Mouse (Mus musculus): ENCODE data around the gene Eml1. TPM values are rescaled to one million over a fixed set of nuclear protein-coding genes. Genes with fewer than 3 reads are reported as not detected.

Eml1 gene
- total RNA-seq, 1 experiment, result 4.2 TPM

DNA sequence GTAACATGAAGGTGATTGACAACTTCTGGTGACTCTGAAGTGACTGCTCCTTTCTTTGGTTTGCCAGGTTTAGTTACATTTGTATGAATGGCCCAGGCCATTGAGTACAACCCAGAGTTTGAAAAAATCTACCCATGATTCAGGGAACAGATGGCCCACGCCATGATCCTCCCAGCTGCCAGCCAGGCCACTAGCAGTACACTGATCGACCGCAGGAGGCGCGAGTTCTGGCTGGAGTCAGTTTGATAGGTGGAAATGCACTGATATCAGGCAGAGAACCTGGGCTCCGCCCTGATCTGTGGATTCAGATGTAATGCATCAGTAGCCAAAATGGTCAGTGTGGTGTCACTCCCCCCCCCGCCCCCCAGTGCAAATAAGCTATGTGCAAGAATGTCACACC is 120.2 kb downstream of the Eml1 start:
- H3K9ac ChIP-seq (ENCODE audit: insufficient read depth, low read depth, low read length, poor library complexity, severe bottlenecking), result no peak overlapping the region
- peaks cover 0 to 4% of the 10 kb centered on the region in 2 experiments; a peak in 1 of 4 replicates for H3K4me1 ChIP-seq (ENCODE audit: control insufficient read depth in 2 of 2, insufficient read depth in 2 of 2, low read length in 2 of 2, poor library complexity in 1 of 2)
- no peaks in the 10 kb centered on the region for H3K9me3 ChIP-seq (ENCODE audit: control insufficient read depth, insufficient read depth, low read depth, low read length)
- H3K36me3 ChIP-seq (ENCODE audit: control insufficient read depth, insufficient read depth, low read length, poor library complexity, severe bottlenecking), result no peaks in the 10 kb centered on the region
- in situ Hi-C loops (cut with MboI; ENCODE audit: low sequenced_read_pairs in 2 of 2, unreplicated experiment in 2 of 2), result loop anchor here in 1 of 2 experiments (25.0 kb wide), 1 partner anchor 129 kb away; the partner anchor contains the start of gene Eml1
- DNase-seq (ENCODE audit: low read depth, low spot score), result no peak
- no peak overlapping the region for H3K27ac ChIP-seq (ENCODE audit: insufficient read depth, low read depth, low read length, poor library complexity, severe bottlenecking)
- H3K4me3 ChIP-seq (ENCODE audit: insufficient read depth in 1 of 2, low read depth in 1 of 2, low read length in 2 of 2, poor library complexity in 1 of 2, severe bottlenecking in 1 of 2), result no peak overlapping the region
- TF ChIP-seq MAFK (IDR thresholded peaks at IDR 0.05; ENCODE audit: insufficient read depth, low read depth, low read length), result no peak

DNA sequence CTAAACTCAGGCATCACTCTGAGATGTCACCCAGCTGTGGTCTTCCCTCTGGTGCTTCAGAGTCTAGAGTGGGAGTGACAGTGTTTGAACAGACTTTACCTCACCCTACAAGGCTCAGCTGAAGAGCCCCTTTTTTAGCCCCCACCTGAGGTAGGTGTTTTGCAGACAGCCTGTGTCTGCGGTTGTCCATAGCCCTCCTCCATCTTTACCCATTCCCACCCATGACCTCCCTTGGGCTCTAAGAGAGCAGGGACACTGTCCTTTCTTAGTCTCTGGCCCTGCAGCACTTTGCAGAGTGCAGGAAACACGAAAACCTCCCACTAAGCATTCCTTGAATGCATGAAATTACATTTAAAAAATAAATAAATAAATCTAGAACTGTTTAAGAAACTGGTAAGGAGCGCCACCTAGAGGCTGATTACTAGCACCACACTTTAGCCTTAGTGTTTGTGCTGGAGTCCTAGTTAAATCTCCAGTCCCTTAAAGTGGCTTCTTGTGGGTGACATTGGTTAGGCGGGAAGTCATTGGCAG is 123.3 kb downstream of the Eml1 start:
- no peak for DNase-seq (ENCODE audit: low read depth, low spot score)
- H3K36me3 ChIP-seq (ENCODE audit: control insufficient read depth, insufficient read depth, low read length, poor library complexity, severe bottlenecking), result no peaks in the 10 kb centered on the region
- no peaks in the 10 kb centered on the region for H3K9me3 ChIP-seq (ENCODE audit: control insufficient read depth, insufficient read depth, low read depth, low read length)
- TF ChIP-seq ZC3H11A (IDR thresholded peaks at IDR 0.05; ENCODE audit: borderline replicate concordance, low read depth, low read length) (0 out of 2 replicates have a peak, but pooled peaks have one; percentile 33), CHD2 (IDR thresholded peaks at IDR 0.05; ENCODE audit: low read depth, low read length) (no peak)
- in situ Hi-C loops (cut with MboI; ENCODE audit: low sequenced_read_pairs in 2 of 2, unreplicated experiment in 2 of 2), result loop anchor here in 1 of 2 experiments (25.0 kb wide), 1 partner anchor 132 kb away; the partner anchor contains the start of gene Eml1
- no peak overlapping the region for H3K4me3 ChIP-seq (ENCODE audit: insufficient read depth in 1 of 2, low read depth in 1 of 2, low read length in 2 of 2, poor library complexity in 1 of 2, severe bottlenecking in 1 of 2)
- H3K9ac ChIP-seq (ENCODE audit: insufficient read depth, low read depth, low read length, poor library complexity, severe bottlenecking), result no peak overlapping the region
- no peak overlapping the region for H3K27ac ChIP-seq (ENCODE audit: insufficient read depth, low read depth, low read length, poor library complexity, severe bottlenecking)
- peaks cover 0 to 6% of the 10 kb centered on the region in 2 experiments; a peak in 1 of 4 replicates for H3K4me1 ChIP-seq (ENCODE audit: control insufficient read depth in 2 of 2, insufficient read depth in 2 of 2, low read length in 2 of 2, poor library complexity in 1 of 2)

DNA sequence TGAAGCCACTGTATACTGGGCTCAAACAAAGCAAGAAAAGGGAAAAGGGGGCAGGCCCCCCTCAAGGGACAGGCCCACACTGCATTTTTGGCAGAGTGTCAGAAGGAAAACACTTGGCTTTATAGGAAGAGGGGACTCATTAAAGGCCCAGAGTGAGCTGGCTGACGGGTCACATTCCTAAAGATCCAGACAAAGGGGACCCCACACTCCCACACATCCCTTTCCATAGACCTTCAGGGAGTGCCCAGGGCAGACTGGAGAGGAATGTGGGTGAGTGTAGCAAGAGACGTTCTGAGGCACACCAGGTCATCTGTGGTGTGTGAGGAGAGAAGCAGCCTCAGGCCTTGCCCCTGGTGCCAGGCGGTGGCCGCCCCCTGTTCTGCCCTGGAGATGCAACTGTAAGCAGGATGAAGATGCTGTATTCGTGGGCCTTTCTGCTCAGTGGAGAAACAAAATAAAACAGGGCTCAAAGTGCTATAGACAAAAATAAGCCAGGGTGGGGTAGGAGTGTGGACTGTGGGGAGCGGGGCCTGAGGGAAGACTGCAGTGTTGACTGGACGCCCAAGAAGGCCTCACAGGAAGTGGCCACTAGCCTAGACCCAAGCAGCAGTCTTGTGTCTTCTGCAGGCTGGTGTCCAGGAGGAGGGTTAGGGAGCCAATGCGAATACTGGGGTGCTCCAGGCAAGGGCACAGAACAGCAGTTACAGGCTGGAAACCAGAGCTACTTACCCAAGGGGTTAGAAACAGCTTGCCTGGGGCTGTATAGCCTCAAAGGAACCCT is 124.9 kb downstream of the Eml1 start:
- Histone ChIP-seq H3K36me3 (ENCODE audit: control insufficient read depth, insufficient read depth, low read length, poor library complexity, severe bottlenecking) (no peaks in the 10 kb centered on the region), H3K4me3 (ENCODE audit: insufficient read depth in 1 of 2, low read depth in 1 of 2, low read length in 2 of 2, poor library complexity in 1 of 2, severe bottlenecking in 1 of 2) (no peak overlapping the region), H3K9ac (ENCODE audit: insufficient read depth, low read depth, low read length, poor library complexity, severe bottlenecking) (no peak overlapping the region), H3K4me1 (ENCODE audit: control insufficient read depth in 2 of 2, insufficient read depth in 2 of 2, low read length in 2 of 2, poor library complexity in 1 of 2) (peaks cover 0 to 6% of the 10 kb centered on the region in 2 experiments; a peak in 1 of 4 replicates), H3K9me3 (ENCODE audit: control insufficient read depth, insufficient read depth, low read depth, low read length) (no peaks in the 10 kb centered on the region), H3K27ac (ENCODE audit: insufficient read depth, low read depth, low read length, poor library complexity, severe bottlenecking) (no peak overlapping the region)
- no peak for DNase-seq (ENCODE audit: low read depth, low spot score)
- no peak for TF ChIP-seq ZC3H11A (IDR thresholded peaks at IDR 0.05; ENCODE audit: borderline replicate concordance, low read depth, low read length)
- TF ChIP-seq CHD2 (IDR thresholded peaks at IDR 0.05; ENCODE audit: low read depth, low read length), result no peak
- no peak for TF ChIP-seq ZNF384 (IDR thresholded peaks at IDR 0.05; ENCODE audit: low read depth, low read length)
- TF ChIP-seq HCFC1 (IDR thresholded peaks at IDR 0.05; ENCODE audit: borderline replicate concordance, insufficient read depth, low read length), result no peak
- no peak for TF ChIP-seq MAFK (IDR thresholded peaks at IDR 0.05; ENCODE audit: insufficient read depth, low read depth, low read length)
- in situ Hi-C loops (cut with MboI; ENCODE audit: low sequenced_read_pairs in 2 of 2, unreplicated experiment in 2 of 2), result loop anchor here in 1 of 2 experiments (25.0 kb wide), 1 partner anchor 133 kb away; the partner anchor contains the start of gene Eml1

DNA sequence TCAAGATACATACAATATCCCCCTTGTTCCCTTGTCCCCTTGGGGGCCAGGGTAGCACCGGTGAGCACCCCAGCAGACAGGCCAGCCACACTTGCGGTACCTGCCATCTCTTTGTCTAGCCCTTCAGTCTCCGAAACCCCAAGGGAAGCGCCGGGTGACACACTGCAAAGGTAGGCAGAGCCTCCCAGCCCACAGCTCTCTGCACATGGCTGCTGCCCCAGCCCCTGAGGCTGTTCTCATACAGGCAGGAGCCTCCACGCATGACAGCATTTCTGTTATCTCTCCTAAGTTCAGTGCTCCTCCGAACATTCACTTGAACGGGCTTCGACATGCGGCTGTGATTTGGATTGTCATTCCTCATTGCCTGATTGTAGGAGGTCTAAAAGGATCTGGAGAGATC is 132.3 kb downstream of the Eml1 start:
- TF ChIP-seq CHD2 (IDR thresholded peaks at IDR 0.05; ENCODE audit: low read depth, low read length) (no peak), ZNF384 (IDR thresholded peaks at IDR 0.05; ENCODE audit: low read depth, low read length) (no peak), HCFC1 (IDR thresholded peaks at IDR 0.05; ENCODE audit: borderline replicate concordance, insufficient read depth, low read length) (no peak), ZC3H11A (IDR thresholded peaks at IDR 0.05; ENCODE audit: borderline replicate concordance, low read depth, low read length) (no peak), MAFK (IDR thresholded peaks at IDR 0.05; ENCODE audit: insufficient read depth, low read depth, low read length) (no peak)
- no peaks in the 10 kb centered on the region for H3K9me3 ChIP-seq (ENCODE audit: control insufficient read depth, insufficient read depth, low read depth, low read length)
- H3K4me1 ChIP-seq (ENCODE audit: control insufficient read depth in 2 of 2, insufficient read depth in 2 of 2, low read length in 2 of 2, poor library complexity in 1 of 2), result peaks cover 0 to 3% of the 10 kb centered on the region in 2 experiments; a peak in 1 of 4 replicates
- no peak overlapping the region for H3K9ac ChIP-seq (ENCODE audit: insufficient read depth, low read depth, low read length, poor library complexity, severe bottlenecking)
- H3K36me3 ChIP-seq (ENCODE audit: control insufficient read depth, insufficient read depth, low read length, poor library complexity, severe bottlenecking), result no peaks in the 10 kb centered on the region
- DNase-seq (ENCODE audit: low read depth, low spot score), result no peak
- in situ Hi-C loops (cut with MboI; ENCODE audit: low sequenced_read_pairs in 2 of 2, unreplicated experiment in 2 of 2), result no loop called here
- H3K4me3 ChIP-seq (ENCODE audit: insufficient read depth in 1 of 2, low read depth in 1 of 2, low read length in 2 of 2, poor library complexity in 1 of 2, severe bottlenecking in 1 of 2), result no peak overlapping the region
- no peak overlapping the region for H3K27ac ChIP-seq (ENCODE audit: insufficient read depth, low read depth, low read length, poor library complexity, severe bottlenecking)
